Mouse (Mus musculus): ENCODE results near the gene Ppox. TPM values are rescaled to one million over a fixed set of nuclear protein-coding genes. Genes with fewer than 3 reads are reported as not detected.

Gene Ppox
- total RNA-seq, 2 experiments from 2014 or later: 13.2 to 14.2 TPM

DNA sequence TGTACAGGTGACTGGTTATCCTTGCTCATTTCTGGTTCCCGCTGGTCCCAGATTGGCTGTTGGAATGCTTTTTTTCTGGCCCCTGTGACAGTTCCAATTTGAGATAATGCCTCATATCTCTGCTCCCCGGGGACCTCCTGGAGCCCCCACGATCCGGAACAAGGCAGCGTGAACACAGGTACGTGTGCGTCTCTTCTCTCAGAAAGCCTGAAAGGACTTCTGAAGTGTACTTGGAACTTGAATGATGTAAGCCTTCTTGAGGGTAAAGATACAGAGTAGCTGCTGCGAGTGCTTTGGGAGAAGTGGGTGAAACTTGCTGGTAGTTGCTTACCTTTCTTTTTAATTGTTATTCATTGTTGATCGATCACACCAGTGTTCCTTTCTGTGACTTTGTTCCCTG is 9.8 kb downstream of the Ppox start:
- no peak for DNase-seq
- intact Hi-C loops (cut with DNase I): loop anchor here (2.0 kb wide), 1 partner anchor 24 kb away; no protein-coding TSS in a partner anchor

DNA sequence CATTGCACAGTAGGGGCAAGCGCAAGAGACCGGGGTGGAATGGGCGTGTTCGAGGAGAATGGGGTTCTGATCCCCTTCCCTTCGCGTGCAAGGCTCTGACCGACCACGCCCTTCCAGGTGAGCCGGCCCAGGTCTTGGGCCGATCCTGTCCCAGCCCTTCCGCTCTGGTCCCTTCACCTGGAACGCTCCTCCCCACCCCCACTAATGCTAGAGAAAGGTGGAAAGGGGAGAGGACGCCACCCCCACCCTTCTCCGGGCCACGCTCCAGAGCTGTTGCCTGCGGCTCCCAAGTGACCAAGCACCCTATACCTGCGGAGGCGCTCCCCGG is 10.4 kb downstream of the Ppox start:
- intact Hi-C loops (cut with DNase I): loop anchor here (2.0 kb wide), 1 partner anchor 24 kb away; no protein-coding TSS in a partner anchor
- DNase-seq: no peak

DNA sequence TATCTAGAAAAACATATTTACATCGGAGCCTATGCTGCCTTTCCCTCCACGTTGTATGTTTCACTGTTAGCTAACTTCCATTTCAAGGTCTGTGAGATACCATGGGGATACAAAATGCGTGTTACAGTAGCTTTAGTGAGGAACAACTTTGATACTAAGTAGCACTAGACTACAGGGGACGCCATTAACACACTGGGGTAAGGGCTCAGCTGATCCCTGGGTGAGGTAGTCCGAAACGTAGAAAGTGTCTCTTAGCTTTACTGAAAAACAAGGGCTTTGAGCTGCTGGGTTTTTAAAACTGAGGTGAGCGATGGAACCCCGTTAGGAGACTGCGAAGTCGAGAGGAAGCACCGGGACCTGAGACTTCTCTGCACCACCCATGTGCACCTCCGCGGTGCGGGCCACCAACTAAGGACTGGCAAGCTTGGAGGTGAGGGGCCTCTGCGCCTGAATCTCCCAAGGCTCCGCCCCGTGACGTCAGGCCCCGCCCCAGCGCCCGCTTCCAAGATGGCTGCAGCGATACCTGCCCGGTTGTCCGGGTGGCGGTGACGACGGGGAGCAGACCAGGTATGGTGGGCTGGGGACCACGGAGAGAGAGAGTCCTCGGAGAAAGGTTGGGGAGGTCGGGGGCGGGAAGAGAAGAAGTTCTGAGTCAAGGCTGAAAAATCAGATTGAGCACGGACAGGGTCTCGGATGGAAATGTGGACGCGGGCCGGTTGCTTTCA is 11.0 kb downstream of the Ppox start, which contains the start of gene B4galt3:
Gene B4galt3, plus strand, starts transcription at position 481 of the 725 bp plus-strand sequence.
- intact Hi-C loops (cut with DNase I): loop anchor here (2.0 kb wide), 1 partner anchor 23 kb away; no protein-coding TSS in a partner anchor
- peak; percentile 98 to 99 for DNase-seq

DNA sequence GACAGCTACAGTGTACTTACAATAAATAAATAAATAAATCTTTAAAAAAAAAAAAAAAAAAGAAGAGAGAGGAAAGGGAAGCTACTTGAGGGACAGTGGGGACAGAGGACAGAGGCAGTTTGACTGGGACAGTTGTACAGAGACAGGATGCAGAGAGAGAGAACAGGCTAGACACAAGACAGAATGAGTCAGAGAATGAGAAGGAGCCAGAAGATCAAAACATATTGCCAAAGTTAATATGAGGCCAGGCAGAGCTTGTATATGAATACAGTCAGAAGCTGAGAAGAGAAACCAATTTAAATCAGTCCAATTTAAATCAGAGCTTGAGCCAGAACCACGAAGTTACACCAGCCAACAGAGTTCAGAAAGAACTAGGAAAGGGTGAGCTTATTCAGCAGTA is 12.6 kb downstream of the Ppox start:
- intact Hi-C loops (cut with DNase I): no loop called here
- DNase-seq: no peak

DNA sequence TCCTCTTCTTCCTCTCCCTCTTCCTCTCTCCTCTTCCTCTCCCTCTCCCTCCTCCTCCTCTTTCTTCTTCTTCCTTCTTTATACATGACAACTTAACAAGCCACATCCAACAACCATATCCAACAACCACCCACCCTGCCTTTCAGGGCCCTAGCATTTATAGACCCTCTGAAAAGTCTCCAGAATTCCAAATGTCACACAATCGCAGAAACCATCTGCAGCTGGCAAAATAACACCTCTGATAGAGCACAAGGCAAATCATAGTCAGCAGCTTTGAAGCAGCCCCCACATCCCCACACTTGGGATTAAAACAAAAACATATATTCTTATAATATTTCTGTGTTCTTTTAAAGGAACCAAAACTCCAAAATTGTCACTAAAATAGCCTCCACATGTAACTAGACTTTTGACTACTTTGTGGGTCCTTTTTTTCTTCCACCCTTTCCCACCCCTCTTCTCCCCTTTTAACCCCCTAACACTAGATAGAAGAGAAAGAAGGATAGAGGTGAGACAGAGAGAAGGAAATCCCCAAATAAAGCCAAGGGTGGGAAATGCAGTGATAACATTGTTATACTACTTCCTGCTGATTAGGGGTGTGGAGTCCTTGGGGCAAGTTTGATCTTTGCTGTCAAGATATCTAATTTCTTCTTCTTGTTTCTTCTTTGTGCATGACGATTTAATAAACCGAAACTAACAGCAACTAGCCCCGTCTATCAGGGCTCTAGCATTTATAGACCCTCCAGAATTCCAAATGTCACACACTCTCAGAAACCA is 14.8 kb downstream of the Ppox start:
- intact Hi-C loops (cut with DNase I): no loop called here
- no peak for DNase-seq

DNA sequence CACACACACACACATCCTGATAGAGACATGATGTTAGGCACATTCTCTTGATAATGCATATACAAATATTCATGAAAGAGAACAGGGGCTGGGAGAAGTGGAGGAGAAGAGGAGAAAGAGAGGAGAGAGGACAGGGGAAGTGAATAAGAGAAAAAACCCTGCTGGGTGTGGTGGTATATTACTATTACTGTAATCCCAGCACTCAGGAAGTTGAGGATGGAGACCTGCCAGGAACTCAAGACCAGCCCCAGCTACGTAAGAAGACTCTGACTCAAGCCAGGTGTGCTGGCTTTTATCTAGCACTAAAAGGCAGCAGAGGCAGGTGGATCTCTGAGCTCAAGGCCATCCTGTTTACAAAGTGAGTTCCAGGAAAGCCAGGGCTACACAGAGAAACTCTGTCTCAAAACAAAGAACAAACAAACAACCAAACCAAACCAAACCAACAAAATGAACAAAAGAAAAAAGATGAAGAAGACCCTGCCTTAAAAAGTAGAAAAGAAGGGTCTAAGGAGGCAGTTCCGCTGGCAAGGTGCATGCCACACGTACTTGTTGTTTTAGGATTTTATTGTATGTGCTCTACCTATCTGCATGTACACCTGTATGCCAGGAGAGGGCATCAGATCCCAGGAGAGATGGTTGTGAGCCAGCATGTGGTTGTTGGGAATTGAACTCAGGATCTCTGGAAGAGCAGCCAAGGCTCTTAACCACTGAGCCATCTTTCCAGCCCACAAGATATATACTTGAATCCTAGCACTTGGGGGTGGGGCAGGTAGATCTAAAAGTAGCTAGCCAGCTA is 17.1 kb downstream of the Ppox start:
- DNase-seq: no peak
- intact Hi-C loops (cut with DNase I): no loop called here

DNA sequence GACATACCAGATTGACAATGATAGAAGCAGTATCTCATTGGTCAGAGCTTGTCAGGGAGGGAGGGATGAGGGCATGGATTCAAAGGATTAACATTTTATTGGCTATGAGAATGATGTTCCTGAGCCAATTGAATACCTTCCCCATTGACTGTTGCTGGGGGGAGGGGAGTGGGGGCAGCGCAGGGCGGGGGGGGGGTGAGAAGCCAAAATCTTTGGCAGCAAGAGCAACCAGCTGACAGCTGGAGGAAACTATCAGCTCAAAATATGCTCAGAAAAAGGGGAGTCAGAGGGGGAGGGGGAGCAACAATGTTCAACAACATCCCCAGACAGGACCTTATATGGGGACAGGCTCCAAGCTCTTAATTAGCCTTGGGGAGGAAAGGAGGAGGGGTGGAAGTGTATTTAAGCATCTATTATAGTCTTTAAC is 17.8 kb downstream of the Ppox start:
- intact Hi-C loops (cut with DNase I): no loop called here
- no peak for DNase-seq

DNA sequence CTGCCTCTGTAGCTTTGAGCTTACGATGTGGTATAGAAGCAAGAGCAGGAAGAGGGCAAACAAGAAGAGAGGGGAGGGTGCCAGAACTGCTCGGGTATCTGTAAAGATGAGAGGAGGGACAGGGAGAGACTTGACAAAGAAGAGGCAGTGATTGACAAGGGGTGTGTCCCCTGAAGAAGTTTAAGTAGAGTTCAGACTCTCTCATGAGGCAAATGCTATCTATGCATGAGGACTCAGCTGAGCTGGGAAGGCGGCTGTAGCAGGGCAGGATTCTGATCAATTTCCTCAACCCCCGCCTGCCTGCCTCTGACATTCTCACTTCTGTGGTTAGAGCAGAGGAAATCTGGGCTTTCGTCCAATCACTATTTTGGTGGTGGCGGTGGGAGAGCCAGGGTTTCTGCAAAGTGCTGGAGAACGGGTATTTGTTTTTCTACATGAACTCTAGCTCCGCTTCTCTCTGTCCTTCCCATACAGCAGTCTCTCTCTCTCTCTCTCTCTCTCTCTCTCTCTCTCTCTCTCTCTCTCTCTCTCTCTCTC is 18.3 kb downstream of the Ppox start:
- DNase-seq: peak; percentile 70 to 72
- intact Hi-C loops (cut with DNase I): no loop called here

DNA sequence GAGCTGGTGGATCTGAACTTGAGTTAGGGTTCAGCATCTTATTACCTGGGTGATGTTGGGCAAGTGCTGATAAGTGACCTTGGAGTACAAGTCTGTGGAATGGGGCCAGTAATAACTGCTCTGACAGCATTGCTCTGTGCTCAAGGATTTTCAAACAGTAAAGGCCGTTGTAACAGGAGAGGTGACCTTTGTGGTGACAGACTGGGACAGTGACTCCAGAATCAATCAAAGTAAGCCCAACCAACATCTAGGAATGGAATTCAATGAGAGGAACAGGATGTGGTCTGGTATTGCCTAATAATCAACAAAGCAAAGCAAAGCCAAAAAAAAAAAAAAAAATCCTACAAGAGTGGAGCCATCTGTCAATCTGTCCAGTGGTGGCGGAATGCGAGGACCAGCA is 20.7 kb downstream of the Ppox start:
- DNase-seq: no peak
- intact Hi-C loops (cut with DNase I): no loop called here

DNA sequence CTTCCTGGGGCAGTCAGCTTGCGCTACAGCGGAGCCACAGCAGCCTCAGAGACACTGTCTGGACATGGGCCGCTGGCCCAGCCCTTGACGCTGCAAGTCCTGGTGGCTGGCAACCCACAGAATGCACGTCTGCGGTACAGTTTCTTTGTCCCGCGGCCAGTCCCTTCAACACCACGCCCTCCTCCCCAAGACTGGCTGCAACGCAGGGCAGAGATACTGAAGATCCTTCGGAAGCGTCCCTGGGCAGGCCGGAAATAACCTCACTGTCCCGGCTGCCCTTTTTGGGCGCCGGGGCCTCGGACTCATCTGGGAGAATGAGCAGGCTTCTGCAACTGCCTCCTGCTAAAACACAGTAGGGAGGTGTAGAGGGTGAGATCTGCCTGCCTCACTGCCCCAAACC is 22.1 kb downstream of the Ppox start:
- intact Hi-C loops (cut with DNase I): no loop called here

DNA sequence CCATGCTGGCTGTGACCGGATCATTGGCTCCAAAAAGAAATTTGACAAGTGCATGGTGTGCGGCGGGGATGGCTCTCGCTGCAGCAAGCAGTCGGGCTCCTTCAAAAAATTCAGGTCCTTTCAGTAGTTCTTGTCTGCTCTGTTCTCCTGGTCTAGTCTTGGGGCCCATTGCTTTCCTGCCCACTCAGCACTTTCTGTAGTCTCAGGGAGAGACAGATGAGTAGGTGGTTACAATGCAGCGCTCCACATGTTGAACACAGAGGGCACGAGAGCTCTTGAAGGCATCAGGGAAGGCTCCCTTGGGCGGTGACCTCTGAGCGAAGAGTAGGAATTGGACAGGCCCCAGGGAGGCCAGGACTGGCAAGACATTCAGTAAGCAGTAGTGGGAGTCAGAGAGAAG is 23.2 kb downstream of the Ppox start:
- no peak for DNase-seq
- intact Hi-C loops (cut with DNase I): loop anchor here (2.0 kb wide), 2 partner anchors 35 to 147 kb away; partner anchors contain the start of gene Tomm40l

More for the DNA sequence above, 22.1 kb downstream of the Ppox start:
- DNase-seq: no peak

DNA sequence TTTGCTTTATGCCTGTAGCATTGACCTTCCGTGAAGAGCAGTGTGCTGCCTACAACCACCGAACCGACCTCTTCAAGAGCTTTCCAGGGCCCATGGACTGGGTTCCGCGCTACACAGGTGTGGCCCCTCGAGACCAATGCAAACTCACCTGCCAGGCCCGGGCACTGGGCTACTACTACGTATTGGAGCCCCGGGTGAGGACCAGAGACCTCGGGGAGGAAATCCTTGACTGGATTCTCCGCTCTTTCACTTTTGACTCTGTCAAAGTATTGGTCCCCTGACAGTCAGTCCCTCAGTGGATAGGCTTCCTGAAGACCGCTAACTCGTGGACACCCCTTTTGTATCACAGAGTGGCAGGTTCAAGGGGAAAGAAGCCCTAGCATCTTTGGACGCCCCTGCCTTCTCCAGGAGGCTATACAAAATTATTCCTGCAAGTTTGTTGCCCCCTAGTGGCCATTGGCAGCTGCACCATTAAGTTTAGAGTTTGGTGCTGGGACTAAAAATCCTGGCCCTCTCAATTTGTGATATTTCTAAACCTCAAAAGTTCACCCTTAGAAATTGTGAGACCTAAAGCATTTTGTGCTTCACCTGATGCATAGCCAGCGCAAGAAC is 23.9 kb downstream of the Ppox start:
- intact Hi-C loops (cut with DNase I): loop anchor here (2.0 kb wide), 2 partner anchors 34 to 146 kb away; partner anchors contain the start of gene Tomm40l

DNA sequence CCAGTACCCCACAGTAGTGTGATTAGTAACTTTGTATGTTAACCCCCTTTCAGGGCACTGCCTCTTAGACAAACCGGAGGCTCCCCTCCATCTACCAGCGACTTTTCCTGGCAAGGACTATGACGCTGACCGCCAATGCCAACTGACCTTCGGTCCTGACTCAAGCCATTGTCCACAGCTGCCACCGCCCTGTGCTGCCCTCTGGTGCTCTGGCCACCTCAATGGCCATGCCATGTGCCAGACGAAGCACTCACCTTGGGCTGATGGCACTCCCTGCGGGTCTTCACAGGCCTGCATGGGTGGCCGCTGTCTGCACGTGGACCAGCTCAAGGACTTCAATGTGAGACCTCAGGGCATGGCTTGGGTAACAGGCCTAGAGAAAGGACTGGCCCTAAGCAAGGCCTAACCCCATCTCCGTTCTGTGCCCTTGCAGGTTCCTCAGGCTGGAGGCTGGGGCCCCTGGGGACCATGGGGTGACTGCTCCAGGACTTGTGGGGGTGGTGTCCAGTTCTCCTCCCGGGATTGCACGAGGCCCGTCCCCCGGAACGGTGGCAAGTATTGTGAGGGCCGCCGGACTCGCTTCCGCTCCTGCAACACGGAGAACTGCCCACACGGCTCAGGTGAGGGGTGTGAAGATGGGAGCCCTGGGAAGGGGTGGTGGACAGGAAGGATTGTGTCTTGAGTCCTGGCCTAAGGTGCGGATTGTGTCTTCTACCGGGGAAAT is 24.7 kb downstream of the Ppox start:
- intact Hi-C loops (cut with DNase I): loop anchor here (2.0 kb wide), 2 partner anchors 33 to 145 kb away; partner anchors contain the start of gene Tomm40l
- DNase-seq: no peak

More for the DNA sequence above, 23.9 kb downstream of the Ppox start:
- DNase-seq: peak; percentile 67 to 68

DNA sequence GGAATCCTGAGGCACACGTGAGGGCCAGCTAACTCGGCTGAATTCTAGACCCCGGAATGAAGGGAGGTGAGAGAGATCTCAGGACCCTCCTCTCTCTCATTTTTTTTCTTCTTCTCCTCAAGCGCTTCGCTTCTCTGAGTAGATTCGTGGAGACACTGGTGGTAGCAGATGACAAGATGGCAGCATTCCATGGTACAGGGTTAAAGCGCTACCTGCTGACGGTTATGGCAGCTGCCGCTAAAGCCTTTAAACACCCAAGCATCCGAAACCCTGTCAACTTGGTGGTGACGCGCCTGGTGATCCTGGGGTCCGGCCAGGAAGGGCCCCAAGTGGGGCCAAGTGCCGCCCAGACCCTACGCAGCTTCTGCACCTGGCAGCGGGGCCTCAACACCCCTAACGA is 28.6 kb downstream of the Ppox start:
- DNase-seq: no peak
- intact Hi-C loops (cut with DNase I): no loop called here

DNA sequence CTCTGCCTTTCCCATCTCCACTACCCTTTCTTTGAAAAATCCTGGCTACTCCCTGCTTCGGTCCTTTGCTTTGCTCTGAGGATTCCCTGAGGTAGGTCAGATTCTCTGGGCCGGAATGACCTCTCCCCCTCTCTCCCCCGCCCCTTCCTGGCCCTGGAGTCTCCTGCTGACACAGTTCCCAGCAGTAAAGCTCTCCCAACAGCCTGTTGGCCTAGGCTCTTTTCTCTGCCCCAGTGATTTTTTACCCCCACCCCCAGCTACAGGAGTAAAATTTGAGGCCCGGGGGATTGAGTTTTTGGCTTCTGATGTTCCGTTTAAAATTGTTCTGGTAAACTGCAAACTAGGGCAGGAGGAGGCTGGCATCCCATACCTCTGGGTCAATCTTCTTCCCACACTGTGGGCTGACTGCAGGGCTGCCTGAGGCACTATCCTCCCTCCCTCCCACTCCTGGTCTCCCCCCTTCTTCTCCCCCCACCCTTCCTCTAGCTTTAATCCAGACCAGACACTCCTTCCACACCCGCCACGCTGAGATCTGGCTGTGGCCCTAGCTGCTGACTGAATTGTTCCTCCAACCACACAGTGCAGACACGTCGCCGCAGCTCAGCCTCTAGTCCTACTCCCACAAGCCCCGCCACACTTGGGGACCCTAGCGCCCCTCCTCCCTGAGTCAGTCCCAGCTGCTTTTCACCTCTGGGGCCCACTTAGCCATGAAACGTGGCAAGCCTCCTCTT is 29.2 kb downstream of the Ppox start:
- intact Hi-C loops (cut with DNase I): no loop called here
- no peak for DNase-seq

DNA sequence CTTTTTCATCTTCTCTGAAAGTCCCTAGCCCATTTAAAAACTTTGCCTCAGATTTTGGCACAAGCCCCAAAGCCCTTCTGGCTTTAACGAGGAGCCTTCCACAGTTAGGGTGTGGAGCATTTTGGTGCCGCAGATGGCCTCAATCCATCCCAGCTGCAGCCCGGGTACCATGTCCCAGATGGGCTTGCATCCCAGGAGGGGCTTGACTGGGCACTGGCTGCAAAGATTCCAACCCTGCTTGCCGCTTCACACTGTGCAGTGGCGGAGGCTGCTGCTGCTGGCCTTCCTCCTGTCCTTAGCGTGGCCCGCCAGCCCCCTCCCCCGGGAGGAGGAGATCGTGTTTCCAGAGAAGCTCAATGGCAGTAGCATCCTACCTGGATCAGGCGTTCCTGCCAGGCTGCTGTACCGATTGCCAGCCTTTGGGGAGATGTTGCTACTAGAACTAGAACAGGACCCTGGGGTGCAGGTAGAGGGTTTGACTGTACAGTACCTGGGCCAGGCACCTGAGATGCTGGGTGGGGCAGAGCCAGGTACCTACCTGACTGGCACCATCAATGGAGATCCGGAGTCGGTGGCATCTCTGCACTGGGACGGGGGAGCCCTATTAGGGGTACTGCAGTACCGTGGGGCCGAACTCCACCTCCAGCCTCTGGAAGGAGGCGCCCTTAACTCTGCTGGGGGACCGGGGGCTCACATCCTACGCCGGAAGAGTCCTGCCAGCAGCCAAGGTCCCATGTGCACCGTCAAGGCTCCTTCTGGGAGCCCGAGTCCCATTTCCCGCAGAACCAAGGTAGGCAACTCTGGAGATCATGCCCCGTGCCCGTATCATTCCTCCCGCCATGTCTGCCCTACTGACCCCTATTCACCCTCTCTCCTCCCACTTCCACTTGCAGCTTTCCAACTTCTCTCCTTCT is 30.0 kb downstream of the Ppox start, which contains the start of gene Ndufs2:
Gene Ndufs2, minus strand, starts transcription at position 709 of the 914 bp plus-strand sequence.
- intact Hi-C loops (cut with DNase I): no loop called here
- DNase-seq: no peak

DNA sequence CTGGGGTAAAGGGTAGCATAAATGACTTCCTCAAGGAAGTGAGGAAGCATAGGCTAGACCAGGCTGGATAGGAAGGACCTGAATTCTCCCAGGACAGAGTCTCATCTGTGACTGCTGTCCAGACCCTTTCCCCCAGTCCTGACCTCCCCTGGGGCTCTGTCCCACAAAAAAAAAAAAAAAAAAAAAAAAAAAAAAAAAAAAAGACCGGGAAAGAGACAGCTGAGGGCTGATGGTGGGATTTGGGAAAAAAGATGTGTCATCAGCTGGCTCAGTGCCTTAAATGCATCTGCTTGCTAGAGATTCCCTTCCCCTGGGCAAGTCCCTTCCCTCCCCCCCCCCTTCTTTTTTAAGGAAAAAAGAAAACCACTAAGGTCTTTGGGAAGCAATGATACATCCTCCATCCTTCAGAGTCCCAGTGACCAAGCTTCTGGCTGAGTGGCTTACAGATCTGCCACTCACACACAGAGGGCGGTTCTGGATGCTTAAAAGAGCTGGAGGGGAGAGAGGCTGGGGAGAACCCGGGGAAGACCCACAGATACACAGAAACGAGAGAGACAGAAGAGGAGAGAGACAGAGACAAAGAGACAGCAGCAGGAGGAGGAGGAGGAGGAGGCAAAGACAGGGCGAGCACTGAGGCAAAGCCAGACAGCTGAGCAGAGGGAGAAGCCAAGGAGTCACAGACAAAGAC is 30.9 kb downstream of the Ppox start, which contains the start of gene Adamts4:
Gene Adamts4, plus strand, starts transcription at position 509 of the 688 bp plus-strand sequence.
- peak; percentile 55 to 62 for DNase-seq
- intact Hi-C loops (cut with DNase I): loop anchor here (5.0 kb wide), 1 partner anchor 82 kb away; no protein-coding TSS in a partner anchor
